Mouse (Mus musculus) adrenal gland, postnatal 36 days (tissue): ENCODE measurements around the gene BC005537. TPM values are rescaled to one million over a fixed set of nuclear protein-coding genes. Genes with fewer than 3 reads are reported as not detected.
A peak's percentile ranks its signal among the peaks of the same experiment; 100 is the strongest.
"Not testable (repeated sequence)": the region's sequence is repeated elsewhere in the genome, so short reads cannot be mapped to it uniquely, and the experiment has no call there.

ENCODE experiments used
- DNase-seq, 2 experiments: peaks; one replicate each; pipeline ENCODE4 v3.0.0; 2021; ENCODE audit warnings: mixed read lengths in 1 of 2
- long read RNA-seq, 2 experiments: library from polyadenylated mRNA; stranded (forward); transcript quantifications; one replicate each; pipeline ENCODE4 v2.0.0; 2021; ENCODE audit warnings: borderline sequencing depth in 2 of 2
- total RNA-seq, 2 experiments: library from RNA; stranded (reverse); gene quantifications; 2 replicates each; pipeline ENCODE4 v1.2.3; 2021

BC005537 gene
- total RNA-seq: 100 to 1,000 TPM; 226 to 236 TPM
- long read RNA-seq, experiment 1, full-length matches to known transcripts: 71 of 80 reads
- long read RNA-seq, experiment 1, partial matches to known transcripts: 3 of 80 reads
- long read RNA-seq, experiment 1, other reads (novel, unspliced or antisense): 6 of 80 reads
- long read RNA-seq, experiment 2, full-length matches to known transcripts: 16 of 20 reads
- long read RNA-seq, experiment 2, partial matches to known transcripts: 0 of 20 reads
- long read RNA-seq, experiment 2, other reads (novel, unspliced or antisense): 4 of 20 reads

DNA sequence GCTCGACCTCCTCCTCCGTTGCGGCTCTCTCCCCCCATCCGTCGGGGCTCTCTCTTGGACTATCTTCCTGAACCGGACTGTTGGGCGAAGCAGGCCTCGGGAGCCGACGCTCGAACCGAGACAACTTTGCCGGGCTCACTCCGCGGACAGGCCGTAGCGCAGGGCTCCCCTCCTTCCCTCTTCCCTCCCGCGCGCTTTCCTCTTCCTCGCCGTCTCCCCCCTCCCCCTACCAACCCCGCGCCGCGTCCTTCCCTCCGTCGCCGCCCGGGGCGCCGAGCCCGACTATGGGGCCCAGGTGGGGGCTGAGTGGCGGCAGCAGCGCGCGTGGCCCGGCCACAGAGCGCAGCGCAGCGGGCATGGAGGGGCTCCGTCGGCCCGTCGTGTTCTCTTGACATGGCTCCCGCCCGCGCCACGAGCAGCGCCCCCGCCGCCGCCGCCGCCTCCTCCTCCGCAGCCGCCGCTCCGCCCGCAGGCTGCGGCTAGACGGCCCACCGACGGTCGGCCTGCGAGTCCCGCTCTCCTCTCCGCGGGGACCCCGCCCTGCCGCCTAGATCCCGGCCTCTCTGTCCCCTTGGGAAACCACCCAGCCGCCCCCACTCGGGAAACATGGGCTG lies at the start of gene BC005537:
BC005537 (plus strand) TSS at position 350 of the 614 bp plus-strand sequence.
- DNase-seq: peak; percentile 51 to 67

DNA sequence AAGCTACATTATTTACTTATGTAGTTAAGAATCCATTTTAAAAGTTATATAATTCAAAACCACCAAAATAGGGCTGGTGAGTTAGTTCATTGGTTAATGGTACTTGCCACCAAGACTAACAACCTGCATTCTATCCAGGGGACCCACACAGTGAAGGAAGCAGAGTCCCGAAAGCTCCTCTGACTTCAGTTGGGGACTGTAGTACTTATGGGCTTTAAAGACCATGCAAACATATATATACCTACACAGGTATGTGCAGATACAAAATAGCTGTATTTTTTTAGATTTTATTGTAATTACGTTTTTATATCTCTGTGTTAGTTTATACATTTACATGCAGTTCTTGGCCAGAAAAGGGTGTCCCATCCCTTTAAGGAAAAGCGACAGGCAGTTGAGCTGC lies 44.7 kb upstream of the BC005537 start:
- DNase-seq: no peak

DNA sequence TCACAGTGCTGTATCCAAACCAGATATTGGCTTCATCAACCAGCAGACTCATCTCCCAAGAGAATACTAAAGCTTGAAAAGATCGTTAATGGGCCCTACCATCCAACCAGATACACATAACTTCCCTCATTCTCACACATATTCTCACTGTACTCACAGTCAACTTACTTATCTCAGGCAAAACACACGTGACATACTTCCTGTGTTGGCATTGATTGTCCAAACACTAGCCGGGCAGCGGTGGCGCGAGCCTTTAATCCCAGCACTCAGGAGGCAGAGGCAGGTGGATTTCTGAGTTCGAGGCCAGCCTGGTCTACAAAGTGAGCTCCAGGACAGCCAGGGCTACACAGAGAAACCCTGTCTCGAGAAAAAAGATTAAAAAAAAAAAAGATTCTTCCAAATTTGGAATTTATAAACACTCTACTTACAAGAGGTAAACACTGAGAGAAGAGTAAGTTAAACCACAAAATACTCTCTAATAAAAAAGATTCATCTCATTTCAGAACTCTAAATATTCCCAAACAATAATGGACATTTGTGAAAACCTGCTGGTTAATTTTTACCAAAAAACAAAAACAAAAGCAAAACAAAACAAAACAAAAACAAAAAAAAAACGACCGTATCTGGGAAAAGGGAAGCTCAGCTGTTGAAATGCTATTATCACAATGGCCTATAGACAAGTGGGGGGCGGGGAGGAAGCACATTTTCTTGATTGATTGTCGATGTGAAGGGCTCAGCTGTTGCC lies 43.5 kb upstream of the BC005537 start:
- no peak for DNase-seq

DNA sequence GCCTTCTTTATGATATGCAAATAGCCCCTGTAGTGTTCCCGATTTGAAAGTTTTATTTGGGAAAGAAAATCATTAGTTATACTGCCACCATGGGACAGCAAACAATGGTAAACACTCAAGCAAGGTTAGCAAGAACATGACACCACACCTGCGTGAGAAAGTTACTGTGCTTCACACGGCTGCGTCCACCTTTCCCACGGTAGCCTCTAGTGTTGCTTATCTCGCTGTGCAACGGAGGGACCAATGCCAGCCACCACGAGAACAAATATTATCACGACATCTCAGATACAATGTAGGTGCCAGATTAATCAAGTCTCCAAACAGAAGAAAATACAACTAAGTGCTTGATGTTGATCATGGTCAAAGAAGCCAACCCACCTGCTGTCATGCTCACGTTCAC lies 42.0 kb upstream of the BC005537 start:
- no peak for DNase-seq

DNA sequence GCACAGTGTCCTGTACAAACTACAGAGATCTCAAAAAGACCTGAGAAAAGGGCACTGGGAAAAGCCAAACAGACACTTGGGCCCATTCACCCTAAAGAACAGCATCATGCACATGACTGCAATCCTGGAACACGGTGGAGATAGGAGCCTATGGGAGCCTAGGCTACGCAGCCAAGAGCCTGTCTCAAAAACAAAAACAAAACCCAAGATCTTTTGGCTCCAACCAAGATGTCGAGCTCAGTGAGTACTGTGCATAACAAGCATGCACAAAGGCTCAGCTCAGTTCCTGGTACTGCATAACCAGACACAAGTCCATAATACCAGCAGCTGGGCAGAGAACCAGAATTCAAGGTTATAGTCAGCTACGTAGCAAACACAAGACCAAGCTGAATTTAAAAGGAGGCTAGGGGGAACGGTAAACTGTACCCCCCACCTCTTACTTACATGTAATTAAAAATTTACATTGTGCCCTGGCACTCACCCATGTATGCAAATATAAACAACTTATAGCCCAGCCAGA lies 41.0 kb upstream of the BC005537 start:
- no peak for DNase-seq

DNA sequence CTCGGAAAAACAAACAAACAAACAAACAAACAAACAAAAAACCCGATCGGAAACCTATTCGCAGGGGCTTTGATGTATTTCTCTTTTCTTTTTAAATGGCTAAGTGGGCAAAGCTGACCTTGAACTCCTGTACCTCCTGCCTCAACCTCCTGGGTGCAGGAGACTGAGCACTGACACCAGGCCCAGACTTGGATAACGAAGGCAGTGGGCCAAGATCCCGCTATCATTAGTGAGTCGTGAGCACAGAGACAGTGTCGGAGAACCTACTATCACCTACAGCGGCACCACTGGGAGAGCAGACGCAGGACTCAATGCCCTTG lies 40.4 kb upstream of the BC005537 start:
- DNase-seq: no peak

DNA sequence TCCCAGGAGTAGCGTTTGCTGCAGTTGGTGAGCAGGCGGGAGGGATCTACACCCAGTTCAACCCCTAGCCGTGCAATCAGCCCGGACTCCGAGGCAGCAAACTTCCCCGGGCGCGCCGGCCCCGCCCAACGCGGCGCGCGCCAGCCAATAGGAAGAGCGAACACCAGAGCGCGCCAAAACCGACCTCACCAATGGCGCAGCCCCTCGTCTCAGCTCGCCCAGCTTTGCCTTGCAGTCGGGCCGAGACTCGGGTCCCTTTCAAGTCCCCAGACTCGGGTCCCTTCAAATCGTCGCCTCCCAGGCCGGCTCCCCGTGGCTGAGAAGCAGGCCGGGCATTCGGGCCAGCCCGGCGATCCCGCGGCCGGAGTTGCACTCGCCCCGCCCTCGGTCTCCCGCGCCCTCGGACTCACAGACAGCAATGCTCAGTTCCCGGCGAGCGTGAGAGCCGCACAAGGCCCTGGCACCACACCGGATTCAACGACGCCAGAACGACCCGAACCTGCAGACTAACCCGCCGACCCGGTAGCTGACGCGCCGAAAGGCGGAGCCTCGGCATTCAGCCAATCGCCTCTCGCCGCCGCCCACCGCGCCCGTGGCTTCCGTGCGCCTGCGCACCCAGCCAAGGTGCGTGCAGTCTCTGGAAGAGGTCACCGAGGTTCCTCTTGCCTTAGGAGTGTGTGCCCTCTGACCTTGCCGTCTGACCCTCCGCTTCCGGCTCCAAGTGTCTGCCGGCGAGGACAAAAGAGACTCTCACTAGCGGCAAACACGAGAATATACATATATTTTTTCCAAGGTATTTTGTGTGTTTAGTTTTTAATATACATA lies 39.8 kb upstream of the BC005537 start, which contains the start of gene Gmnn:
Gmnn (minus strand) TSS at position 521 of the 825 bp plus-strand sequence.
- peak; percentile 91 to 95 for DNase-seq

DNA sequence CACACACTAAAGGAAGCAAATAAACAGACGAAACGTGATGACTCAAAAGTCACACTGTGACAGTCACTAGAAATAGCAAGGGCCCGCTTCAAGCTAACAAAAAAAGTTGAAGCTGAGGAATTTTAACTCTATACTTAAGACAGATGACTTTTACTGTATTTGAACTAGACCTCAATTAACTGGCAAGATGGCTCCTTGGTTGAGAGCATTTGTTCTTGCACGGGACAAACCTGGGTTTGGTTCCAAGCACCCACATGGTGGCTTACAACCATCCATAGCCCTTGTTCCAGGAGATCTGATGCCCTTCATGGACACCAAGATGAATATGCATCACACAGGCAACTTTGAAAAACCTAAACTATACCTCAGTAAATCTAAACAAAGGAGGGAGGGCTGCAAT lies 39.2 kb upstream of the BC005537 start:
- no peak for DNase-seq

DNA sequence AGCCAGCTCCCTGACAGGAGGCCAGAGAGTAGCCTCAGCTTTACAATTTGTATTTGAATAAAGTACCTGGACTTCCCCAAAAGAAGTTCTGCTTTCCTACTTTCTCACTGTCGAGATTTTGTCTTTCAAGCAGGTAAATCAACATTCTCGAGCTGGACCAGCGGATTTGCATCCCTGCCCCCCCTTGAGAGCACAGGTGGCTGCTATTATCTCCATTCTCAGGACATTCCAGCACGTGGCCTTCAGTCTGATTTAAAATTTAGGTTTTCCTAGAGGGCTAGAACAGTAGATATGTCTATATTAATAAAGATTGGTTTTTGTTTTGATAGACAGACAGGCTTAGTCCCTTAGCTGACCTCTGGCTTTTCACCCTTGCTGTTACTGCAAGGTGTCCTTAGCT lies 33.6 kb upstream of the BC005537 start:
- not testable (repeated sequence) for DNase-seq

DNA sequence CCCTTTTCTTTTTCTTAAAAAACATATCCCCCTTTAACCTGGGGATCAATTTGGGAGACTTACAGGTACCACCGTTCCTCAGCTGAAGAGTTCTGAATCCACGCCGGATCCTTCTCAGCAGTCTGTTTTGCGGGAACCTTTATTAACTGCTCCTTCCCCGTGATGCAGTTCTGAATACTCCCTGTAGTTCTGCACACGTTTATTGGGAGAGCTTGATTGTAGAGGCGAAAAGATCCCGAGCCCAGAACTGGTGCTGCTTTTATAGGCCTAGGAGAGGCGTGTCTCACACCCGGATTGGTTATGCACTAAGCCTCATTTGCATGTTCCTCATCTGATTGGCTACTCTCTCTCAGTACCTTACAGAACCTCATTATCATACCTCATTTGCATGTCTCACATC lies 30.0 kb upstream of the BC005537 start:
- not testable (repeated sequence) for DNase-seq

DNA sequence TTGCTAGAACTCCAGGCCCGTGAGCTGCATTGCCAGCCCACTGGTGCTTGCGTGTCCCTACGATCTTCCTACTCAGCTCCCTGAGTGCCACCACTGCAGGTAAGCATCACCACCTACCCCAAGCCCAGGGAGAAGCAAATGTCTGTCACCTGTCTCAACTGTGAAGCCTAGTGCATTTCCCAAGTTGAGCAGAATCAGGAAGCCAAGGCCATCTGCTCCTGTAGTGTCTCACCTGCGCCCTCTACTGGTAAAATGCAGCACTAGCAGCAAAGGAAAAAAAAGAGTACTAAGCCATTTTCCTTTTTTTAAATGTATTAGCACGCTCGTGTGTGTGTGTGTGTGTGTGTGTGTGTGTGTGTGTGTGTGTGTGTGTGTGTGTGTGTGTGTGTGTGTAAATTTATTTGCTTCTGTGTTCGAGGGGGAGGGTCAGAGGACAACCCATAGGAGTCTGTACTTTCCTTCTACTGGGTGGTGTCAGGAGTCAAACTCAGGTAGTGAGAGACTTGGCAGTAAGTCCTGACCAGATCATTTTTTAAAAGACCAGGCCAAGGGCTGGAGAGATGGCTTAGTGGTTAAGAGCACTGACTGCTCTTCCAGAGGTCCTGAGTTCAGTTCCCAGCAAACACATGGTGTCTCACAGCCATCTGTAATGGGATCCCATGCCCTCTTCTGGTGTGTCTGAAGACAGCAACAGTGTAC lies 25.2 kb upstream of the BC005537 start:
- DNase-seq: peak; percentile 46 to 64

DNA sequence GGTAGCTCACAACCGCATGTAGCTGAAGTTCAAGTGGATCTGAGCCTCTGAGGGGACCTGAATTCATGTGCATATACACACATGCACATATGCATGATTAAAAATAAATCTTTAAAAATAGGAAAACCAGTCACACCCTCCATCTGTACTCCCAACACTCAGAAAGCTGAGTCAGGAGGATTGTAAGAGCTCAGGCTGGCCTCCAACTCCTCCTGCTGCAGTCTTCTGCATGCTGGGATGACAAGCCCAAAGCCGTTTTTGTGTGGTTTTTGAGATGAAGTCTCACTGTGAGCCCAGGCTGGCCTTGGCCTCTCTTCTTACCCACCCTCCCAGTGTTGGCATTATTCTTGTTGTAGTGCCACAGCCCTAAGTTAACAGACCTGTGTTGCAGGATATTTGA lies 23.4 kb upstream of the BC005537 start:
- no peak for DNase-seq

DNA sequence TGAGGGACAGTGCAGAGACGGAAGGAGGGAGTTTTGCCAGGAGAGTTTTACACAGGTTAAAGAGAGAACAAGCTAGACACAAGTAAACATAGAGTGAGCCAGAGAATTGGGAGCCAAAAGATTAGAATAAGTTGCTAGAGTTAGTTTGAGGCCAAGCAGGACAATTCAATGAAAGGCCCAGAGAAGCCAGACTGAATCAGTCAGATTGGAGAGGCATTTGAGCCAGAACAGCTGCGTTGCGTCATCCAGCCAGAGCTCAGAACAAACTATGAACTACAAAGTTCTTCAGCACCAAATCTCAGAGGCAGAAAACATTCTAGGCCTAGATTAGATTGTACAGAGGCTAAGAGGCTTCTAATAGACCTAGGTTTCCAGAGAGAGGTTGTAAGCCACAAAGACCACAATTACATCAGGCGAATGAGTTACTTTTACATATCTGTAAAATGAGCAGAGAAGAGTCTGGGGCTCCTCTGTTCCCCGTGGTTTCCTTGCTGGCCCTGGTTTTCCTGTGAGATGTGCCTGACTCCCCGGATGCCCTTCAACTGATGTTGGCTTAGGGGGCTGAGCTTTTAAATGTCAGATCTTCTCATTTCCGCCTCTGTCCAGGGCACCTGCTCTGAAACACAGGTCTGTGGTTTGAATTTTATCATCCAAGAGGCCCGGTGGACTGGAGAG lies 22.6 kb upstream of the BC005537 start:
- peak; percentile 29 to 43 for DNase-seq

DNA sequence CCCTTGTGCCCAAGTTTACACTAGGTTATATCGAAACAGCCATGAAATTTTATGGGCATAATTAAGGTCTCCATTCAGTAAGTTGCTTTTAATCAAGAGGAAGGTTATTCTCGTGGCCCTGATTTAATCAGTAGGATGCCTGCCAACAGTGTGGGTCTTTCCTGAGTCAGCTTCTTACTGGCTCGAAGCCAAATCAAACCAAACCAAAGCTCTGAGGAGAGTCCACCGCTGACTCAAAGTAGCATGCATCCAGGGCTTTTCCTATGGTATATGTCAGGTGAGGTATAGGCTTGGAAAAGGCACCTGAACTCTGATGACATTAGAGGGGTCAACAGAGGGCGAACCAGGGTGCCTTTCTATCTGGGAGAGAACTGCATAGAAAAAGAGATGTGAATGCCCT lies 19.5 kb upstream of the BC005537 start:
- peak; percentile 74 to 79 for DNase-seq

DNA sequence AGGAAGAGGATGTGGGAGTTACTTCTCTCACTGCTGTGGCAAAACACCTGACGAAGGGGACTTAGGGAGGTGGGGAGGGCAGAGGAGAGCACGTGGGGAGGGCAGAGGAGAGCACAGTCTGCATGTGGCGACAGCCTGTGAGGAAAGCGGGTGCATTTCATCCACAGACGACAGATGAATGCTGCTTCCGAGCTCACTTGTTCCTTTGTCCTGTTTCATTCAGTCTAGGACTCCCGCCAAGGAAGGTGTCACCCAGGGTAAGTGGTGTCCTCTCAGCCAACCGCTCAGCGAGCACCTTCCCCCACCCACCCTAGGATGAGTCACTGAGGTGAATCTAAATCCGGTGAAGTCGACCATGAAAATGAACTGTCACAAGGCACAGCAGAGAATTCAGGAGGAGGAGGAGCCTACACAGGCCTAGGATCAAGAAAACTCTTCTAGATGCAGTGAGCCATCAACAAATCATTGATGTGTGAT lies 15.4 kb upstream of the BC005537 start:
- peak; percentile 16 to 37 for DNase-seq

DNA sequence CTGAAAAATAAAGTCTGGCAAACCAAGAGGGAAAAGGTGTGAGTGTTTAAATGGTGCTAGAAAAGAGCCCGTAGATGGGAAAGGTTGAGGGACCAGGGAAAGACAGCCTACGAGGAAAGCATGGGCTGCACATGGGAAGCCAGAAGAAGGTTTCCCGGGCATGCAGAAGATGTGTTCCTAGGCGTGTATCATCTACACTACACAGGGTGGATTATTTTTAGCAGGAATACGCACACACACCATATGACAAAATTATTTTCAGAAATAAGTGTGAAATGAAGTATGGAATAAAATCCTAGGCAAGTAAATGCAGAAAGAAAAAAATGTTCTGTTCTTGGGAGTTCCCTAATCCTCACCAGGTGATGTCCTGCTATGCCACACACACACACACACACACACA lies 14.0 kb upstream of the BC005537 start:
- no peak for DNase-seq

DNA sequence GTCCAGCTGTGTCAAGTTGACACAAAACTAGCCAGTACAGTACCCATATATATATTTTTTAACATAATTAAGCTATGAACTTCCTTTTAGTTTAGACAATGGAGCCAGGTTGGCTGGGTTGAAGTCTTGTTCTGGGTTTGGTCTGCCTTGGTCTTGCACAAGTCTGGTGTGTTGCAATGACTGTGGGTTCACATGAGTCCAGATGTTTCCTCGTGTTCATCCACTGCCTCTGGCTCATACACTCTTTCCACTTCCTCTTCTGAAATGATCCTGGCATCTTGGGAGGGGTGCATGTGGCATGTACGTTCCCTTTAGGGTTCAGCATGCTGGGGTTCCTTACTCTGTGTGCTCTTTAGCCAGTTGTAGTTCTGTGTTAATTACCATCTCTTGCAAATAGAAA lies 10.1 kb upstream of the BC005537 start:
- peak; percentile 43 to 57 for DNase-seq

DNA sequence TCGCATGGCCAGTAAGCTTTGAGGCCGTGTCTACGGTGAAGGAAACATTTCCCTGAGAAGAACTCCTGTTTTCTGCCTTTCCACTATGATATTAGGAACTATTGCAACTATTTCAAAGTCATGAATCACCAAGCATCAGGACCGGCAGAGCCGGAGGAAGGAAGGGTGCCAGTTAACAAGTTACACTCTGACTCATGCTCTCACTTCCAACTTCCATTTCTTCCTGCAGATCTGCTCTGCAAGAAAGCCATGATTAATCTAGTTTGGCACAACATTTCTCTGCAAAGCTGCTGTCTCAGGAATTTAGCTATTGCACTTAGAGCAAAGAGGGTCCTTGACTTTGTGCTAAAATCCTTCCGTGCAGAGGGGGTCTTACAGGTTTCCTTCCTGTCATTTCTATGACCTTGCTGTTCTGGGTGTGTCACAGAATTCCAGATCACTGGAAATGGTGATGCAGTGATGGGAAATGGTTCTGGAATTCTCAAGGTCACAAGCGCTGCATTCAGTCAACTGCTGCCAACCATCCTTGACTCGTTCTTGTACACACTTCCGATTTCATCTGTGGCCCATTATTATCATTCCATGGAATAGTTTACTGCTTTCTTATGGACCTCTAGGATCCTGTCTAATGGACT lies 8.9 kb upstream of the BC005537 start:
- peak; percentile 32 to 57 for DNase-seq

DNA sequence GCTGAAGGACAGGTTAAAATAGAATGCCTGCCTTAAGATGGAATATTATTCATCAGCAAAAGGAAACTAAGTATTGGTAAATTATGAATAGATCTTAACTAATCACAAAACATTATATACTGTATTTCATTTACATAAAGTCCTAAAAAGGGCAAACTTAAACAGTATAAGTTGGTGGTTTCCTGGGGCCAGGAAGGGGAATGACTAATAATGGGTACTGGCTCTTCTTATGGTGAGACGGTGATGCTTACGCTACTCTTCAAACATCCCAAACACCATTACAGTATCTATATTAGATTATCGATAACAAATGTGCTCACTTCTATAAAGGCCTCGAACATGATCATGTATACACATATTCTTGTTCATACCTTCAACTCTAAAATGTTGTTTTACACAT lies 2.8 kb upstream of the BC005537 start:
- DNase-seq: no peak

DNA sequence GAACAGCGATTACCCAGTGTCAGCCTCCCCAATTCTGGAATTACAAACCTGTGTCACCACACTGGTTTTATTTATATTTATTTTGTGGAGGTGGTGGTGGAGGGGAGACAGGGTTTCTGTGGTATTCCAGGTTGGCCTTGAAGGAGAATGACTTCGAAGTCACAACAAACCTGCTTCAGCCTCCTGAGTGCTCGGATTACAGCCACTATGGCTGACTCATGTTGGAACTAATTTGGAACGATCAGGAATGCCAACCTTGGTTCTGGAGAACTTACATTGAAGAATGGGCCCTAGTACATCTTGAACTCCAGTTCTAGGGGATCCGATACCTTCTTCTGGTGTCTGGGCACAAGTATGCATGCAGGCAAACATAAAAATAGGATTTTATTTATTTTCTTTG lies 2.1 kb upstream of the BC005537 start:
- DNase-seq: no peak
